Mouse (Mus musculus) myocyte (in vitro differentiated cells): ENCODE measurements around the gene Ndufa3.

Experiments used
- E2F4 ChIP-seq: IDR thresholded peaks from one replicate; pipeline ENCODE4 v1.6.1; 2011; ENCODE audit warnings: mild to moderate bottlenecking, control low read depth, moderate library complexity; ENCODE audit not compliant: insufficient read depth
- MAX ChIP-seq: IDR thresholded peaks from one replicate; pipeline ENCODE4 v1.6.1; 2011; ENCODE audit warnings: low read depth, mild to moderate bottlenecking, control low read depth
- MYOD1 ChIP-seq, 3 experiments: IDR thresholded peaks; one replicate each; pipeline ENCODE4 v1.6.1; 2011; ENCODE audit warnings: control low read depth in 2 of 3, low read depth in 2 of 3, mild to moderate bottlenecking in 2 of 3, moderate library complexity in 1 of 3; ENCODE audit not compliant: insufficient read length in 2 of 3, control insufficient read depth in 1 of 3
- MYOG ChIP-seq, 3 experiments: IDR thresholded peaks; one replicate each; pipeline ENCODE4 v1.6.1; 2011; ENCODE audit warnings: control low read depth in 2 of 3, low read depth in 2 of 3, mild to moderate bottlenecking in 2 of 3; ENCODE audit not compliant: insufficient read length in 2 of 3, control insufficient read depth in 1 of 3, insufficient read depth in 1 of 3
- POLR2A ChIP-seq: IDR thresholded peaks from one replicate; pipeline ENCODE4 v1.6.1; 2011; ENCODE audit warnings: low read depth, mild to moderate bottlenecking, control low read depth, moderate library complexity; ENCODE audit not compliant: insufficient read length
- POLR2AphosphoS2 ChIP-seq: IDR thresholded peaks from one replicate; pipeline ENCODE4 v1.6.1; 2011; ENCODE audit warnings: low read depth, control low read depth; ENCODE audit not compliant: insufficient read length
- REST ChIP-seq: IDR thresholded peaks from one replicate; pipeline ENCODE4 v1.6.1; 2011; ENCODE audit warnings: mild to moderate bottlenecking, control low read depth, moderate library complexity; ENCODE audit not compliant: insufficient read depth, insufficient read length
- SRF ChIP-seq: IDR thresholded peaks from one replicate; pipeline ENCODE4 v1.6.1; 2011; ENCODE audit warnings: low read depth; ENCODE audit not compliant: control insufficient read depth, insufficient read length
- TCF12 ChIP-seq: IDR thresholded peaks from one replicate; pipeline ENCODE4 v1.6.1; 2011; ENCODE audit warnings: mild to moderate bottlenecking, control low read depth; ENCODE audit not compliant: poor library complexity, insufficient read depth, severe bottlenecking

- TF ChIP-seq SRF (no peak), POLR2A (no peak), E2F4 (no peak), MYOD1 (IDR thresholded peaks at IDR 0.05; ENCODE audit: control insufficient read depth in 1 of 3, insufficient read length in 2 of 3, low read depth in 2 of 3) (no peak), TCF12 (no peak), MYOG (IDR thresholded peaks at IDR 0.05; ENCODE audit: control insufficient read depth in 1 of 3, insufficient read depth in 1 of 3, insufficient read length in 2 of 3, low read depth in 2 of 3) (no peak), REST (no peak), MAX (no peak), POLR2AphosphoS2 (no peak)
These were observed 8.1 kb upstream of the Ndufa3 start for GRCm38 (mm10) chr7:3609082-3609481.
